Mouse (Mus musculus) intestine, postnatal 0 days (tissue): ENCODE measurements at regions not wholly inside any gene's neighbourhood (a gene's known extent, or its start where the extent isn't known, plus 50 kb on each side); places are given as distances from the start of the nearest gene placed in this dataset.

ENCODE experiments used
- ATAC-seq: fragments of 200-750 bp; cut with Nextera tagmentation; 2 replicates; pipeline ENCODE4 v1.8.0; 2017; ENCODE audit warnings: mild to moderate bottlenecking, moderate TSS enrichment, moderate library complexity
- H3K27ac ChIP-seq: fragments of 300-500 bp; sonication (generic); 2 replicates; pipeline ENCODE4 v1.5.1; 2014; ENCODE audit warnings: mild to moderate bottlenecking, low read depth, low read length, moderate library complexity
- H3K27me3 ChIP-seq: fragments of 300-500 bp; sonication (generic); replicated peaks from 2 replicates; pipeline ENCODE4 v1.6.1; 2014; ENCODE audit warnings: low read length, mixed read lengths; ENCODE audit not compliant: control insufficient read depth, insufficient read depth
- H3K36me3 ChIP-seq: fragments of 300-500 bp; sonication (generic); 2 replicates; pipeline ENCODE4 v1.6.1; 2014; ENCODE audit warnings: mild to moderate bottlenecking, moderate library complexity; ENCODE audit not compliant: control insufficient read depth, insufficient read depth
- H3K4me1 ChIP-seq: fragments of 300-500 bp; sonication (generic); replicated peaks from 2 replicates; pipeline ENCODE4 v1.6.1; 2014; ENCODE audit warnings: antibody characterized with exemption, low read length, mixed read lengths; ENCODE audit not compliant: control insufficient read depth, insufficient read depth
- H3K4me2 ChIP-seq: fragments of 300-500 bp; sonication (generic); replicated peaks from 2 replicates; pipeline ENCODE4 v1.6.1; 2014; ENCODE audit warnings: low read depth, mild to moderate bottlenecking, moderate library complexity
- H3K4me3 ChIP-seq: fragments of 300-500 bp; sonication (generic); 2 replicates; pipeline ENCODE4 v1.5.1; 2014; ENCODE audit warnings: low read depth, low read length
- H3K9ac ChIP-seq: fragments of 300-500 bp; sonication (generic); 2 replicates; pipeline ENCODE4 v1.6.1; 2014; ENCODE audit warnings: mild to moderate bottlenecking, low read depth, low read length
- H3K9me3 ChIP-seq: fragments of 300-500 bp; sonication (generic); 2 replicates; pipeline ENCODE4 v1.6.1; 2016; ENCODE audit warnings: mixed run types; ENCODE audit not compliant: control insufficient read depth
- CTCF ChIP-seq: sonication (generic); IDR thresholded peaks from 2 replicates; pipeline ENCODE4 v1.5.1; 2016; ENCODE audit warnings: low read depth, mild to moderate bottlenecking, control low read depth, antibody characterized with exemption, moderate library complexity
- WGBS: fragments of 180-500 bp; shearing (Covaris S2); extraction: QIAGEN DNeasy Blood & Tissue Kit; methylation state at CpG from one replicate; pipeline ENCODE4 v1.1.7; 2014; 5-methylcytosine and 5-hydroxymethylcytosine counted together

DNA sequence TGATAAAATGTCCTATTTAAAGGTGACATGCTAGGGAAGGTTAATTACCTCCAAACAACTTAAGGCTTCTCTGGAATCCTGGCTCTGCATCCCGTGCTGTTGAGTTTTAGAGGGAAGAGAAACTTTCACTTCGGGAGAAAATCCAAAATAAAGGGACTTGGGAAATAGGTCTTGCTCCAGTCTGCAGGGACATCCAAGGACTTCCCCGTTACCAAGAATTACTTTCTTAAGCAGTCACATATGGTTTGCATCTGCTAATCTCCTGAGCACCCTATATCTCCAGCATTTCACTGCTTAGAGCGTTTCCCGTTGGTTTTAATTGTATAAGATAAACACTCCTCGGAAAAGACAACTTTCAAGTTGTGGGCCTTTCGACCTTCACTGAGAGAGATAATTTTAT is 63.3 kb upstream of the Gimd1 start:
- H3K36me3 ChIP-seq: no peaks in the 10 kb centered on the region

More for the DNA sequence above, 63.3 kb upstream of the Gimd1 start:
- Histone ChIP-seq H3K27me3 (no peaks in the 10 kb centered on the region), H3K4me1 (no peaks in the 10 kb centered on the region), H3K9ac (no peak overlapping the region), H3K4me3 (no peak overlapping the region), H3K4me2 (no peak overlapping the region), H3K9me3 (no peaks in the 10 kb centered on the region), H3K27ac (no peak overlapping the region)
- 60% methylated on average over 7 of the region's 7 CpGs for WGBS
- no peak for ATAC-seq
- TF ChIP-seq CTCF: no peak
